Mouse (Mus musculus): ENCODE measurements at regions not wholly inside any gene's neighbourhood (a gene's known extent, or its start where the extent isn't known, plus 50 kb on each side); places are given as distances from the start of the nearest gene placed in this dataset.

- TF ChIP-seq CTCF (IDR thresholded peaks at IDR 0.05; ENCODE audit: extremely low read depth, insufficient read depth, insufficient read length, insufficient replicate concordance) (no peak), POLR2A (IDR thresholded peaks at IDR 0.05; ENCODE audit: low read depth, low read length) (no peak)
These were observed 232.3 kb upstream of the Nfe2l3 start for GRCm38 (mm10) chr6:51200207-51200606.
